Mouse (Mus musculus): ENCODE results near the gene Ralgds. TPM values are rescaled to one million over a fixed set of nuclear protein-coding genes. Genes with fewer than 3 reads are reported as not detected.

The Ralgds gene
- polyA plus RNA-seq, 1 experiment from 2014 or later = 75.0 TPM

- H3K4me3 ChIP-seq (ENCODE audit: low read length) = no peak overlapping the region
- H3K9ac ChIP-seq (ENCODE audit: low read depth, low read length) = no peak overlapping the region
- H3K27ac ChIP-seq (ENCODE audit: low read depth, low read length) = no peak overlapping the region
- no peak for ATAC-seq
- H3K4me1 ChIP-seq (ENCODE audit: control insufficient read depth, insufficient read depth, low read depth, low read length) = no peaks in the 10 kb centered on the region
- H3K9me3 ChIP-seq (ENCODE audit: control insufficient read depth, low read length) = no peaks in the 10 kb centered on the region
- H3K4me2 ChIP-seq (ENCODE audit: low read length) = no peak overlapping the region
- peaks cover 27% of the 10 kb centered on the region for H3K36me3 ChIP-seq (ENCODE audit: control insufficient read depth, insufficient read depth, low read length)
- H3K27me3 ChIP-seq (replicated peaks; ENCODE audit: control insufficient read depth, insufficient read depth, low read length) = no peaks in the 10 kb centered on the region
- 91% methylated on average over 3 of the region's 4 CpGs for WGBS
Measured at GRCm38 (mm10) chr2:28564380-28564779, 51.5 kb downstream of the Ralgds start.

- ATAC-seq = no peak
- H3K27me3 ChIP-seq (replicated peaks; ENCODE audit: control insufficient read depth, insufficient read depth, low read length) = no peaks in the 10 kb centered on the region
- H3K4me3 ChIP-seq (ENCODE audit: low read length) = no peak overlapping the region
- 66% methylated on average over 5 of the region's 5 CpGs for WGBS
- no peaks in the 10 kb centered on the region for H3K4me1 ChIP-seq (ENCODE audit: control insufficient read depth, insufficient read depth, low read depth, low read length)
- H3K4me2 ChIP-seq (ENCODE audit: low read length) = no peak overlapping the region
- no peaks in the 10 kb centered on the region for H3K9me3 ChIP-seq (ENCODE audit: control insufficient read depth, low read length)
- no peak overlapping the region for H3K9ac ChIP-seq (ENCODE audit: low read depth, low read length)
- H3K27ac ChIP-seq (ENCODE audit: low read depth, low read length) = no peak overlapping the region
- H3K36me3 ChIP-seq (ENCODE audit: control insufficient read depth, insufficient read depth, low read length) = peaks cover 40% of the 10 kb centered on the region
Measured at GRCm38 (mm10) chr2:28566545-28566944, 53.6 kb downstream of the Ralgds start.

- Histone ChIP-seq H3K27me3 (replicated peaks; ENCODE audit: control insufficient read depth, insufficient read depth, low read length) (no peaks in the 10 kb centered on the region), H3K9ac (ENCODE audit: low read depth, low read length) (no peak overlapping the region), H3K9me3 (ENCODE audit: control insufficient read depth, low read length) (no peaks in the 10 kb centered on the region), H3K4me1 (ENCODE audit: control insufficient read depth, insufficient read depth, low read depth, low read length) (no peaks in the 10 kb centered on the region), H3K27ac (ENCODE audit: low read depth, low read length) (no peak overlapping the region), H3K36me3 (ENCODE audit: control insufficient read depth, insufficient read depth, low read length) (peaks cover 68% of the 10 kb centered on the region), H3K4me3 (ENCODE audit: low read length) (no peak overlapping the region), H3K4me2 (ENCODE audit: low read length) (no peak overlapping the region)
- no peak for ATAC-seq
- WGBS = 73% methylated on average over 2 of the region's 3 CpGs
Measured at GRCm38 (mm10) chr2:28569903-28570302, 57.0 kb downstream of the Ralgds start.

DNA sequence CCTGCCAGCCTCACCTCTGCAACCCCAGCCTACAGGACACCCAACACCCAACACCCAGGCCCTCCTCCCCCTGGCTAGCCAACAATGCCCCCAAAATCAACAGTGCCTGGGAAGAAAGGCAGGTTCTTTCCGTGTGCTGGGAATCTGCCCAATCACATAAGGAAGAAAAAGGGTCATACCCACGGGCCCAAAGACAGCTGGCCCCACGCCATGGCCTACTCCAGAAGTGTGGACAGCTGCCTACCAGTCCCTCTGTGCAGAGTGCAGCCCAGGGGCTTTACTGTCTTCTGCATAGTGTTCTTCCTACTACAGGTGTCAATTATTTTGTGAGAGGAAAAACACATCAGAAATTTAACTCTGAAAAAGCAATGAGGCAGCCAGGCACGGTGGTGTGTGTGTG is 62.4 kb downstream of the Ralgds start:
- 74% methylated on average over 4 of the region's 4 CpGs for WGBS
- no peak for ATAC-seq
- H3K4me1 ChIP-seq (ENCODE audit: control insufficient read depth, insufficient read depth, low read depth, low read length) = no peaks in the 10 kb centered on the region
- no peak overlapping the region for H3K9ac ChIP-seq (ENCODE audit: low read depth, low read length)
- no peak overlapping the region for H3K4me3 ChIP-seq (ENCODE audit: low read length)
- H3K27me3 ChIP-seq (replicated peaks; ENCODE audit: control insufficient read depth, insufficient read depth, low read length) = no peaks in the 10 kb centered on the region
- H3K27ac ChIP-seq (ENCODE audit: low read depth, low read length) = no peak overlapping the region
- peaks cover 56% of the 10 kb centered on the region for H3K36me3 ChIP-seq (ENCODE audit: control insufficient read depth, insufficient read depth, low read length)
- no peaks in the 10 kb centered on the region for H3K9me3 ChIP-seq (ENCODE audit: control insufficient read depth, low read length)
- no peak overlapping the region for H3K4me2 ChIP-seq (ENCODE audit: low read length)

GRCm38 (mm10) chr2:28576815-28577214 is 63.9 kb downstream of the Ralgds start:
- H3K4me1 ChIP-seq (ENCODE audit: control insufficient read depth, insufficient read depth, low read depth, low read length) = peaks cover 8% of the 10 kb centered on the region
- H3K4me2 ChIP-seq (ENCODE audit: low read length) = no peak overlapping the region
- H3K4me3 ChIP-seq (ENCODE audit: low read length) = no peak overlapping the region
- H3K36me3 ChIP-seq (ENCODE audit: control insufficient read depth, insufficient read depth, low read length) = peaks cover 50% of the 10 kb centered on the region
- no peak overlapping the region for H3K9ac ChIP-seq (ENCODE audit: low read depth, low read length)
- no peaks in the 10 kb centered on the region for H3K27me3 ChIP-seq (replicated peaks; ENCODE audit: control insufficient read depth, insufficient read depth, low read length)
- ATAC-seq = no peak
- H3K9me3 ChIP-seq (ENCODE audit: control insufficient read depth, low read length) = no peaks in the 10 kb centered on the region
- no peak overlapping the region for H3K27ac ChIP-seq (ENCODE audit: low read depth, low read length)
- 79% methylated on average over 3 of the region's 3 CpGs for WGBS

DNA sequence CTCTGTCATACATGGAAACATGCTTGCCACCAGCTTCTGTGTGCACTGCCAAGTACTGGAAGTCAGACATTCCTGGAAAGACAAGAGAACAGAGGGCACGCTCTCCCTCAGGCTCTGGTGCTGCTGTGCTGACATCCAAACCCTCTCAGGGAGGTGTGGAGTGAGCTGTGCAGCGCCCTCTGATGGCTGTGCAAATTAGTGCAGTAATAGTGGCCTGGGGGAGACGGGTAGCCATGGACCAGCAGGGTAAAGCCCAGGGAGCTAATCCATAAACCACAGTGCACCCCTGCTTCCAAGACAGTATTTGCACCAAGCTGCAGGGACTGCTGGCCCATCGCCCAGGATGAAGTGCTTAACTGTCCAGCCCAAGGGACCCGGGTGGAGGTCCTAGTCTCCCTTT is 65.1 kb downstream of the Ralgds start:
- no peak for ATAC-seq
- no peak overlapping the region for H3K9ac ChIP-seq (ENCODE audit: low read depth, low read length)
- H3K4me3 ChIP-seq (ENCODE audit: low read length) = no peak overlapping the region
- H3K36me3 ChIP-seq (ENCODE audit: control insufficient read depth, insufficient read depth, low read length) = peaks cover 39% of the 10 kb centered on the region
- H3K27ac ChIP-seq (ENCODE audit: low read depth, low read length) = no peak overlapping the region
- no peak overlapping the region for H3K4me2 ChIP-seq (ENCODE audit: low read length)
- H3K27me3 ChIP-seq (replicated peaks; ENCODE audit: control insufficient read depth, insufficient read depth, low read length) = no peaks in the 10 kb centered on the region
- no peaks in the 10 kb centered on the region for H3K9me3 ChIP-seq (ENCODE audit: control insufficient read depth, low read length)
- WGBS = 64% methylated on average over 5 of the region's 5 CpGs
- peaks cover 12% of the 10 kb centered on the region for H3K4me1 ChIP-seq (ENCODE audit: control insufficient read depth, insufficient read depth, low read depth, low read length)

DNA sequence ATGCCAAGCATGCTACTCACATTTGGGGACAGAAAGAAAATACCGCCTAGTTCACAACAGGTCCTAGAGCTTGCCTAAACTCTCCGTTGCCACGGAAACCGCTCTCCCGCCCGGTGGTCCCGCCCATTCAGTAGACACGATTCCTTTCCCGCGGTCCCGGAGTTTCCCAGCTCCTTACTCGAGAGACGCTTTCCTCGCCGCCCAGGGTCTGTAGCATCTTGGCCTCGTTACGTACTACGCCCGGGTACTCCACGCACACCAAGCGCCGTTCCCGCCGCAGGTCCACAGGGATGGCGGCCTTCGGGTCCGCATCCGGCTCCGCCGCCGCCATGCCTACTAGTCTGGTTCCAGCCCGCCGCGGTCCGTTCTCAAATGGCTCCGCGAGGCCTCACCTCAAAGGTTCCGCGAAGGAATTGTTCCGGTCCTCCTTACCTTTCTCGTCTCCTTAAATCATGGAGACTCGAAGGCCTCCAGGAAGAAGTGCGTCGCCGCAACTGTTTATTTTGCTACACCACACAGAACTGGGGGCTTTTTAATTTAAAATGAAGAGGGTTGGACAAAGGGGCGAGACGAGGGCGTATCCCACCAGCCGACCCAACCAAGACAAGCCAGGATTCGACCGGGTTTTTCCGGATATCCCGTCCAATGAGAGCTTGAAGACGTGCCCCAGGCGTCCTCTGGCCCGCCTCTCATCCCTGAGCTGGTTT is 69.9 kb downstream of the Ralgds start:
- no peaks in the 10 kb centered on the region for H3K27me3 ChIP-seq (replicated peaks; ENCODE audit: control insufficient read depth, insufficient read depth, low read length)
- H3K9ac ChIP-seq (ENCODE audit: low read depth, low read length) = peak overlapping the region; percentile 72
- H3K4me3 ChIP-seq (ENCODE audit: low read length) = peak overlapping the region; percentile 56
- peak overlapping the region; percentile 93 for H3K27ac ChIP-seq (ENCODE audit: low read depth, low read length)
- peaks cover 13% of the 10 kb centered on the region for H3K36me3 ChIP-seq (ENCODE audit: control insufficient read depth, insufficient read depth, low read length)
- H3K9me3 ChIP-seq (ENCODE audit: control insufficient read depth, low read length) = no peaks in the 10 kb centered on the region
- WGBS = under 1% methylated on average over 56 of the region's 56 CpGs
- H3K4me2 ChIP-seq (ENCODE audit: low read length) = peak overlapping the region; percentile 75
- ATAC-seq = peak; percentile 94
- peaks cover 14% of the 10 kb centered on the region for H3K4me1 ChIP-seq (ENCODE audit: control insufficient read depth, insufficient read depth, low read depth, low read length)

- no peaks in the 10 kb centered on the region for H3K9me3 ChIP-seq (ENCODE audit: control insufficient read depth, low read length)
- H3K9ac ChIP-seq (ENCODE audit: low read depth, low read length) = peak within 1 kb of the TSS; percentile 72
- no peaks in the 10 kb centered on the region for H3K27me3 ChIP-seq (replicated peaks; ENCODE audit: control insufficient read depth, insufficient read depth, low read length)
- ATAC-seq = no peak
- peak within 1 kb of the TSS; percentile 75 for H3K4me2 ChIP-seq (ENCODE audit: low read length)
- peaks cover 14% of the 10 kb centered on the region for H3K4me1 ChIP-seq (ENCODE audit: control insufficient read depth, insufficient read depth, low read depth, low read length)
- peaks cover 11% of the 10 kb centered on the region for H3K36me3 ChIP-seq (ENCODE audit: control insufficient read depth, insufficient read depth, low read length)
- WGBS = 70% methylated on average over 9 of the region's 9 CpGs
- H3K27ac ChIP-seq (ENCODE audit: low read depth, low read length) = peak within 1 kb of the TSS; percentile 93
- H3K4me3 ChIP-seq (ENCODE audit: low read length) = peak within 1 kb of the TSS; percentile 56
Measured at GRCm38 (mm10) chr2:28583651-28584050, 70.7 kb downstream of the Ralgds start, which contains the start of gene Gtf3c5. Gene Gtf3c5, minus strand, starts transcription at chr2:28583751.

DNA sequence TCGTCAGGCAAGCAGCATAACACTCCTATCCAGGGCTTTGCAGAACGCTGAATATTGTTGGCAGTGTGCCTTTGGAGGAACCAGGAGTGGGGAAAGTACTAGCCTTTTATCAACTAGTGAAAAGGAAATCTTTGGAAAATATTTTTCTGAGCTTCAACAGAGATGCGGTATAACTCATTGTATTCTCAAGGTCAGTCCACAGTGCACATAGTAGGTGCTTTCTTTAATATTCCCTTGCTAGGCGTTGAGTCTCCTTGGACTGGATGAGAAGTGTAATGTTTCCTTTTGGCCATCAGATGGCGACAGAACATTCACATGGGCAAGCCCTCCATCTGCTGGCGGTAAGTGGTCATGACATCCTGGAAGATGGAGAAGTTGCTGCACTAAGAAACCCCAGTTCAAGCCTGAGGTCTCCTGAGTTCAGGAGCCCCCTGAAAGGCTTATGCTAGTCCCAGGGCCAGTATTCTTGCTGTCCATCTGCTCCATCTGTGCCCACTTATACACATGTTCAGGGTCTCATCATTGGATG is 72.2 kb downstream of the Ralgds start:
- Histone ChIP-seq H3K27ac (ENCODE audit: low read depth, low read length) (no peak overlapping the region), H3K27me3 (replicated peaks; ENCODE audit: control insufficient read depth, insufficient read depth, low read length) (no peaks in the 10 kb centered on the region), H3K9ac (ENCODE audit: low read depth, low read length) (no peak overlapping the region), H3K4me2 (ENCODE audit: low read length) (no peak overlapping the region), H3K9me3 (ENCODE audit: control insufficient read depth, low read length) (no peaks in the 10 kb centered on the region), H3K36me3 (ENCODE audit: control insufficient read depth, insufficient read depth, low read length) (0 out of 2 replicates have a peak, but pooled peaks cover 3% of the 10 kb centered on the region), H3K4me3 (ENCODE audit: low read length) (no peak overlapping the region), H3K4me1 (ENCODE audit: control insufficient read depth, insufficient read depth, low read depth, low read length) (peaks cover 14% of the 10 kb centered on the region)
- WGBS = 21% methylated on average over 6 of the region's 6 CpGs
- ATAC-seq = no peak

All from hindbrain, embryonic 16.5 days (tissue).